Mouse (Mus musculus) neural tube, embryonic 11.5 days (tissue): Measurements from ENCODE around the gene Ranbp1. TPM values are rescaled to one million over a fixed set of nuclear protein-coding genes. Genes with fewer than 3 reads are reported as not detected.

Source experiments
- ATAC-seq: fragments of 200-750 bp; cut with Nextera tagmentation; 2 replicates; pipeline ENCODE4 v1.8.0; 2017; ENCODE audit warnings: moderate number of reproducible peaks, mild to moderate bottlenecking, moderate TSS enrichment, moderate library complexity; ENCODE audit not compliant: insufficient read depth, low FRiP score, low TSS enrichment
- DNase-seq: peaks from one replicate; pipeline ENCODE4 v3.0.0-alpha.2; 2015; ENCODE audit warnings: low spot score
- H3K27ac ChIP-seq: fragments of 300-500 bp; sonication (generic); 2 replicates; pipeline ENCODE4 v1.5.1; 2014; ENCODE audit warnings: low read depth, mild to moderate bottlenecking, low read length
- H3K27me3 ChIP-seq: fragments of 300-500 bp; sonication (generic); 2 replicates; pipeline ENCODE4 v1.6.1; 2014; ENCODE audit warnings: mild to moderate bottlenecking, low read length, mixed read lengths; ENCODE audit not compliant: control insufficient read depth, insufficient read depth
- H3K36me3 ChIP-seq: fragments of 300-500 bp; sonication (generic); 2 replicates; pipeline ENCODE4 v1.6.1; 2014; ENCODE audit warnings: mild to moderate bottlenecking, low read length, moderate library complexity, mixed read lengths; ENCODE audit not compliant: control insufficient read depth, insufficient read depth
- H3K4me1 ChIP-seq: fragments of 300-500 bp; sonication (generic); 2 replicates; pipeline ENCODE4 v1.6.1; 2014; ENCODE audit warnings: low read length, mixed read lengths; ENCODE audit not compliant: control insufficient read depth, insufficient read depth
- H3K4me2 ChIP-seq: fragments of 300-500 bp; sonication (generic); 2 replicates; pipeline ENCODE4 v1.6.1; 2014; ENCODE audit warnings: low read depth, mild to moderate bottlenecking, moderate library complexity
- H3K4me3 ChIP-seq: fragments of 300-500 bp; sonication (generic); 2 replicates; pipeline ENCODE4 v1.5.1; 2014; ENCODE audit warnings: low read depth, low read length
- H3K9ac ChIP-seq: fragments of 300-500 bp; sonication (generic); 2 replicates; pipeline ENCODE4 v1.6.1; 2014; ENCODE audit warnings: mild to moderate bottlenecking, low read length
- H3K9me3 ChIP-seq: fragments of 300-500 bp; sonication (generic); 2 replicates; pipeline ENCODE4 v1.6.1; 2016; ENCODE audit warnings: low read length; ENCODE audit not compliant: control insufficient read depth
- WGBS: fragments of 180-500 bp; shearing (Covaris S2); extraction: QIAGEN DNeasy Blood & Tissue Kit; methylation state at CpG from one replicate; pipeline ENCODE4 v1.1.7; 2014; 5-methylcytosine and 5-hydroxymethylcytosine counted together
- polyA plus RNA-seq: library from polyadenylated mRNA; unstranded; fragments of >200 nt; fragmentation: Nextera tagmentation; extraction: Ambion mirVana; gene quantifications from 2 replicates; pipeline ENCODE4 v1.2.1, GENCODE M21; 2014

Ranbp1 gene
- polyA plus RNA-seq, 1 experiment from 2014 or later, result 953 TPM

GRCm38 (mm10) chr16:18236676-18237501, 11.6 kb downstream of the Ranbp1 start:
- 78% methylated on average over 7 of the region's 7 CpGs for WGBS

GRCm38 (mm10) chr16:18235389-18236065, 13.0 kb downstream of the Ranbp1 start:
- peak overlapping the region; percentile 75 for H3K4me3 ChIP-seq
- H3K27me3 ChIP-seq, result no peaks in the 10 kb centered on the region
- H3K9me3 ChIP-seq, result no peaks in the 10 kb centered on the region
- H3K4me2 ChIP-seq, result peak overlapping the region; percentile 60
- ATAC-seq, result peak; percentile 57
- peaks cover 1% of the 10 kb centered on the region for H3K36me3 ChIP-seq
- H3K4me1 ChIP-seq, result peaks cover 5% of the 10 kb centered on the region
- WGBS, result 5% methylated on average over 19 of the region's 19 CpGs
- H3K27ac ChIP-seq, result peak overlapping the region; percentile 80
- peak overlapping the region; percentile 72 for H3K9ac ChIP-seq
- peak; percentile 71 for DNase-seq

More at GRCm38 (mm10) chr16:18236676-18237501, 11.6 kb downstream of the Ranbp1 start:
- Histone ChIP-seq H3K4me2 (no peak overlapping the region), H3K4me3 (no peak overlapping the region), H3K36me3 (peaks cover 7% of the 10 kb centered on the region), H3K9ac (no peak overlapping the region), H3K9me3 (no peaks in the 10 kb centered on the region), H3K27me3 (no peaks in the 10 kb centered on the region), H3K27ac (no peak overlapping the region), H3K4me1 (peaks cover 5% of the 10 kb centered on the region)
- no peak for DNase-seq
- ATAC-seq, result no peak

- peak; percentile 71 for ATAC-seq
- WGBS, result under 1% methylated on average over 55 of the region's 79 CpGs
- peaks cover 5% of the 10 kb centered on the region for H3K4me1 ChIP-seq
- DNase-seq, result peak; percentile 81
- H3K4me3 ChIP-seq, result peak within 1 kb of the TSS; percentile 75
- peak within 1 kb of the TSS; percentile 60 for H3K4me2 ChIP-seq
- H3K36me3 ChIP-seq, result no peaks in the 10 kb centered on the region
- H3K9ac ChIP-seq, result peak within 1 kb of the TSS; percentile 72
- H3K9me3 ChIP-seq, result no peaks in the 10 kb centered on the region
- H3K27me3 ChIP-seq, result no peaks in the 10 kb centered on the region
- peak within 1 kb of the TSS; percentile 80 for H3K27ac ChIP-seq
These were observed 13.7 kb downstream of the Ranbp1 start, which contains the start of gene Zdhhc8 for GRCm38 (mm10) chr16:18234671-18235388. TSS of gene Zdhhc8 (minus strand) at chr16:18235136.

GRCm38 (mm10) chr16:18233919-18234670, 14.4 kb downstream of the Ranbp1 start:
- Histone ChIP-seq H3K9me3 (no peaks in the 10 kb centered on the region), H3K27me3 (no peaks in the 10 kb centered on the region), H3K27ac (no peak overlapping the region), H3K4me2 (peak overlapping the region; percentile 60), H3K4me1 (peaks cover 5% of the 10 kb centered on the region), H3K36me3 (no peaks in the 10 kb centered on the region; the same call in 1 of the 2 replicates), H3K4me3 (peak overlapping the region; percentile 75), H3K9ac (peak overlapping the region; percentile 72)
- ATAC-seq, result no peak
- DNase-seq, result no peak
- 21% methylated on average over 13 of the region's 13 CpGs for WGBS

GRCm38 (mm10) chr16:18233451-18233850, 15.1 kb downstream of the Ranbp1 start:
- Histone ChIP-seq H3K36me3 (no peaks in the 10 kb centered on the region; the same call in 1 of the 2 replicates), H3K4me1 (peaks cover 5% of the 10 kb centered on the region), H3K27me3 (no peaks in the 10 kb centered on the region), H3K9ac (no peak overlapping the region), H3K4me3 (no peak overlapping the region), H3K9me3 (no peaks in the 10 kb centered on the region), H3K4me2 (no peak overlapping the region), H3K27ac (no peak overlapping the region)
- DNase-seq (no peak), ATAC-seq (no peak)
- 60% methylated on average over 1 of the region's 1 CpGs for WGBS

- no peak for DNase-seq
- WGBS, result 89% methylated on average over 4 of the region's 4 CpGs
- no peak overlapping the region for H3K4me3 ChIP-seq
- H3K4me1 ChIP-seq, result peaks cover 5% of the 10 kb centered on the region
- H3K27me3 ChIP-seq, result no peaks in the 10 kb centered on the region
- ATAC-seq, result no peak
- H3K27ac ChIP-seq, result no peak overlapping the region
- no peak overlapping the region for H3K4me2 ChIP-seq
- peaks cover 2% of the 10 kb centered on the region; the same call in 1 of the 2 replicates for H3K36me3 ChIP-seq
- no peaks in the 10 kb centered on the region for H3K9me3 ChIP-seq
- H3K9ac ChIP-seq, result no peak overlapping the region
These were observed 17.1 kb downstream of the Ranbp1 start for GRCm38 (mm10) chr16:18231451-18231850.

GRCm38 (mm10) chr16:18231047-18231446, 17.5 kb downstream of the Ranbp1 start:
- WGBS, result 91% methylated on average over 3 of the region's 3 CpGs
- no peak overlapping the region for H3K27ac ChIP-seq
- peaks cover 5% of the 10 kb centered on the region for H3K4me1 ChIP-seq
- H3K4me2 ChIP-seq, result no peak overlapping the region
- no peaks in the 10 kb centered on the region for H3K27me3 ChIP-seq
- H3K36me3 ChIP-seq, result peaks cover 3% of the 10 kb centered on the region; the same call in 1 of the 2 replicates
- no peak for DNase-seq
- H3K4me3 ChIP-seq, result no peak overlapping the region
- no peaks in the 10 kb centered on the region for H3K9me3 ChIP-seq
- no peak for ATAC-seq
- H3K9ac ChIP-seq, result no peak overlapping the region

- H3K4me2 ChIP-seq, result no peak overlapping the region
- no peak for DNase-seq
- H3K9ac ChIP-seq, result no peak overlapping the region
- H3K4me1 ChIP-seq, result peaks cover 2% of the 10 kb centered on the region; the same call in 1 of the 2 replicates
- peaks cover 4% of the 10 kb centered on the region; the same call in 1 of the 2 replicates for H3K36me3 ChIP-seq
- H3K9me3 ChIP-seq, result no peaks in the 10 kb centered on the region
- H3K27me3 ChIP-seq, result no peaks in the 10 kb centered on the region
- H3K4me3 ChIP-seq, result no peak overlapping the region
- 93% methylated on average over 6 of the region's 6 CpGs for WGBS
- no peak for ATAC-seq
- H3K27ac ChIP-seq, result no peak overlapping the region
These were observed 17.9 kb downstream of the Ranbp1 start for GRCm38 (mm10) chr16:18230617-18231016.
